Mouse (Mus musculus) stomach, embryonic 16.5 days (tissue): ENCODE data around the gene Hnrnpa2b1. TPM values are rescaled to one million over a fixed set of nuclear protein-coding genes. Genes with fewer than 3 reads are reported as not detected.
A peak's percentile ranks its signal among the peaks of the same experiment; 100 is the strongest.

Experiments used
- ATAC-seq: fragments of 200-750 bp; cut with Nextera tagmentation; 2 replicates; pipeline ENCODE4 v1.8.0; 2017; ENCODE audit warnings: moderate number of reproducible peaks, moderate TSS enrichment; ENCODE audit not compliant: insufficient read depth, low FRiP score
- H3K27ac ChIP-seq: fragments of 300-500 bp; sonication (generic); 2 replicates; pipeline ENCODE4 v1.5.1; 2014; ENCODE audit warnings: low read length
- H3K27me3 ChIP-seq: fragments of 300-500 bp; sonication (generic); 2 replicates; pipeline ENCODE4 v1.6.1; 2014; ENCODE audit warnings: low read length, control low read depth, mixed read lengths; ENCODE audit not compliant: control insufficient read depth, insufficient read depth
- H3K36me3 ChIP-seq: fragments of 300-500 bp; sonication (generic); 2 replicates; pipeline ENCODE4 v1.6.1; 2014; ENCODE audit warnings: low read length; ENCODE audit not compliant: control insufficient read depth, insufficient read depth
- H3K4me1 ChIP-seq: fragments of 300-500 bp; sonication (generic); 2 replicates; pipeline ENCODE4 v1.6.1; 2014; ENCODE audit warnings: low read length, control low read depth, mixed read lengths; ENCODE audit not compliant: control insufficient read depth, insufficient read depth
- H3K4me2 ChIP-seq: fragments of 300-500 bp; sonication (generic); 2 replicates; pipeline ENCODE4 v1.6.1; 2014; ENCODE audit warnings: low read depth, low read length, mixed read lengths
- H3K4me3 ChIP-seq: fragments of 300-500 bp; sonication (generic); replicated peaks from 2 replicates; pipeline ENCODE4 v1.5.1; 2014; ENCODE audit warnings: mild to moderate bottlenecking, low read length
- H3K9ac ChIP-seq: fragments of 300-500 bp; sonication (generic); 2 replicates; pipeline ENCODE4 v1.6.1; 2014; ENCODE audit warnings: low read length
- H3K9me3 ChIP-seq: fragments of 300-500 bp; sonication (generic); replicated peaks from 2 replicates; pipeline ENCODE4 v1.6.1; 2016; ENCODE audit warnings: low read length, control low read depth; ENCODE audit not compliant: control insufficient read depth
- WGBS: fragments of 180-500 bp; shearing (Covaris S2); extraction: QIAGEN DNeasy Blood & Tissue Kit; methylation state at CpG from one replicate; pipeline ENCODE4 v1.1.7; 2014; 5-methylcytosine and 5-hydroxymethylcytosine counted together
- polyA plus RNA-seq: library from polyadenylated mRNA; unstranded; fragments of >200 nt; fragmentation: Nextera tagmentation; extraction: Ambion mirVana; gene quantifications from 2 replicates; pipeline ENCODE4 v1.2.1, GENCODE M21; 2015

Hnrnpa2b1 gene
- polyA plus RNA-seq, 1 experiment from 2014 or later = 1,504 TPM

- WGBS = 30% methylated on average over 4 of the region's 4 CpGs
- peak overlapping the region; percentile 98 for H3K4me3 ChIP-seq
These were observed 2.5 kb upstream of the Hnrnpa2b1 start for GRCm38 (mm10) chr6:51472213-51472612.

DNA sequence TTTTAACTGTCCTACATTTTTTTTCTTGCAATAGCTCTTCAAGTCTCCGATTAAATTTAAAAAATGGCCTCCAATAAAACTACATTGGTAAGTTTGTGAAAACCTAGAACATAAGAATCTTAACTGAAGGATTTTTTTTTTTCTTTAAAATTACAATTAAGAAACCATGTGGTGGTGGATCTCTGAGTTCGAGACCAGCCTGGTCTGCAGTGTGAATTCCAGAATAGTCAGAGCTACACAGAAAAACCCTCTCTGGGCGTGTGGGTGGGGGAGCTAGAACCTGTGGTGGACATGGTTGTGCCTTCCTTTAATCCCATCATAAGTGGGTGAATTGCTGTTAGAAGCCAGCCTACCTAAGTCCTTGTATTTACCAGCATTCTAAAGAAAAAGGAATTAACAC, 2.1 kb upstream of the Hnrnpa2b1 start:
- Histone ChIP-seq H3K27ac (no peak overlapping the region), H3K27me3 (no peaks in the 10 kb centered on the region), H3K9ac (peak overlapping the region; percentile 66), H3K9me3 (no peaks in the 10 kb centered on the region), H3K4me1 (peaks cover 15% of the 10 kb centered on the region), H3K4me3 (peak overlapping the region; percentile 98), H3K36me3 (peaks cover 18% of the 10 kb centered on the region; the same call in 1 of the 2 replicates), H3K4me2 (peak overlapping the region; percentile 69)
- 9% methylated on average over 3 of the region's 3 CpGs for WGBS
- no peak for ATAC-seq

More at GRCm38 (mm10) chr6:51472213-51472612, 2.5 kb upstream of the Hnrnpa2b1 start:
- Histone ChIP-seq H3K9ac (peak overlapping the region; percentile 66), H3K36me3 (peaks cover 18% of the 10 kb centered on the region; the same call in 1 of the 2 replicates), H3K27ac (no peak overlapping the region), H3K9me3 (no peaks in the 10 kb centered on the region), H3K4me2 (peak overlapping the region; percentile 69), H3K27me3 (no peaks in the 10 kb centered on the region), H3K4me1 (peaks cover 12% of the 10 kb centered on the region; the same call in 1 of the 2 replicates)
- no peak for ATAC-seq

DNA sequence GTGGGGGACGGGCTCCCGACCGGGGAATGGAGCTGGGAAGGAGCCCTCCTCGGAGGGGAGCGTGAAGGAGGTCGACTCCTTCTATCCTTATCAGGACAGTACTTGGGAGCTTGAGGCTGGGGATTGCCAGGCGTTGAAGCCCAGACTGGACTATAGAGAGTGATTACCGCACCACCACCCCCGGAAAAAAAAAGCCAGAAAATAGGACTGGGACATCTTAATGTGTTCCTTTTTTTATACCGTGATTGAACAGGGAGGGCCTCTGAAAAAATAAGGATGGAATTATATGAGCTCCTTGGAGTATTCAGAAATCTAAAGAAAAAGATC, 1.4 kb upstream of the Hnrnpa2b1 start:
- Histone ChIP-seq H3K4me2 (peak overlapping the region; percentile 48; the same call in 1 of the 2 replicates), H3K4me3 (peak overlapping the region; percentile 98), H3K36me3 (peaks cover 14% of the 10 kb centered on the region; the same call in 1 of the 2 replicates), H3K27me3 (no peaks in the 10 kb centered on the region), H3K4me1 (peaks cover 17% of the 10 kb centered on the region), H3K9ac (peak overlapping the region; percentile 88), H3K27ac (peak overlapping the region; percentile 100), H3K9me3 (no peaks in the 10 kb centered on the region)
- no peak for ATAC-seq
- 0% methylated on average over 10 of the region's 10 CpGs for WGBS

DNA sequence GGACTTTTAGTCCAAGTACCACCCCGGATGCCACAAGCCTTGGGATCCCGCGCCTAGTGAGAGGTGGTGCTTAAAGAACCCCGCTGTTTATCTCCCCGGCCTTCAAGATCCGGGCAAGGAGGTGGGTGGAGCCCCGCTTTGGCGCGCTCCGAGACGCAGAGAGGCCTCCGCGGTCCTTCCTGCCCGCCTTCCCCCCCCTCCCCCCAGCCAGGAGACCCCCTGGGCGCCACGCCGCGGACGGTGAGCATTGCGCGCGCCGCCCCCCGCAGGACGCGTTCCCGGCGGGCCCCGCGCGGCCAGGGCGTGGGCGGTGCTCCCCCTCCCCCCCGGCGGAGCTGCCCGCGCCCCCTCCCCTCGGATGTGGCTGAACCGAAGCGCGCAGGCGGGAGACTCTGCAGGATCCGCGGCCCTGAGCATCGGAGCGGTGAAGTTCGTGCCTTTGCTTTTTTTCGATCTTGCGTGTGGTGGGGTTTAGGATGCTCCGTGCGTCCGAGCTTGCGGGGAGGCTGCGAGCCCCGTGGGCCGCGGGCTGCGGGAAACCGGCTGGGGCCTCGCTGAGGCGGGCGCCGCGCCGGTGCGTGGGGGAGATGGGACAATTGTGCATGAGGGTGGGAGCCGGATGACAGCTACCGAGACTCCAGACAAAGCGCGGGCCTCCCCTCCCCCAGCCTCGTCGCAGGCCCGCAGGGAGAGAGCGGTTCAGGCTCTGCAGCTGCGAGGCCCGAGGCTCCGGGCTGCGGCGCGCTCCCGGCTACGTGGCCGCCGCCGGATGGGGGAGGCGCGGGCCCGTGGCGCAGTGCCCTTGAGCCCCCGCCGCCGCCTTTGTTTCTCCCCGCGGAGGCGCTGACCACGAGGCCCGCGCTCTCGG, 851 bp upstream of the Hnrnpa2b1 start, which contains the start of gene Cbx3:
Gene Cbx3, plus strand, starts transcription at position 50 of the 868 bp plus-strand sequence.
- peaks cover 15% of the 10 kb centered on the region; the same call in 1 of the 2 replicates for H3K36me3 ChIP-seq

DNA sequence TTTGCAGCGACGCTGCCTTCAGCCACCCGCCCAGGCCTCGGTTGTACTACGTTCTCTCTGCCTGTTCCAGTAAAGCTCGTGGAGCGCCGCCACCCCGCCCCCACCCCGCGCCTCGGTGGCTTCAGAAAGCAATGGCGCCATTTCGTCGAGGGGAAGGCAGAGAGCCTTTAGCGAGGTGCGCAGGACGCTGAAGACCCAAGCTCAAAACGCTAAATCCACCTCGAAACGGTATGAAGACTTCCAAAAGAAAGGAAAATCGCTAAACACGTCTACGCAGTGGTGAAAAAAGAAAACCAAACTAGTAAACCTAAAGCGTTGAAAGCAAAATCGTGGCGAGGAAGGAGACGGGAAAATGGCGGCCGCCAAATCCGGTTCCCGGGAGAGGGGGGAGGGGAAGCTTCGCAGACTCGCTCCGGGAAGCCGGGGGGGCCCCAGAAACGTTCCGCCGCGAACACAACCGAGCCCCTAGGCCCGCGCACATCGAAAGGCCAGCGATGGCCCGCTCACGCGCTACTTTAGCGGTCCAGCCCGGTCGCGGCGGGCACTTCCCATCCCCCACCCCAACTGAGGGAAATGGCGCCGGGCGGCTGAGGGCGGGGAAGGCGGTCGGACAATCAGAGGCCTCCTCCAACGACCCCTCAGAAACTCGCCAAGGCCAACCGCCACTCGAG, 668 bp downstream of the Hnrnpa2b1 start:
- WGBS = under 1% methylated on average over 63 of the region's 63 CpGs
- Histone ChIP-seq H3K36me3 (peaks cover 11% of the 10 kb centered on the region), H3K4me1 (peaks cover 27% of the 10 kb centered on the region), H3K4me2 (peak overlapping the region; percentile 47; the same call in 1 of the 2 replicates), H3K9ac (peak overlapping the region; percentile 99), H3K4me3 (peak overlapping the region; percentile 98), H3K9me3 (no peaks in the 10 kb centered on the region), H3K27me3 (no peaks in the 10 kb centered on the region), H3K27ac (peak overlapping the region; percentile 100)
- 0 out of 2 replicates have a peak, but pooled peaks have one; percentile 3 for ATAC-seq

More for the DNA sequence above, 851 bp upstream of the Hnrnpa2b1 start, which contains the start of gene Cbx3:
- Histone ChIP-seq H3K9ac (peak within 1 kb of the TSS; percentile 99), H3K4me3 (peak within 1 kb of the TSS; percentile 98), H3K27me3 (no peaks in the 10 kb centered on the region), H3K9me3 (no peaks in the 10 kb centered on the region), H3K27ac (peak within 1 kb of the TSS; percentile 100), H3K4me1 (peaks cover 23% of the 10 kb centered on the region), H3K4me2 (peak within 1 kb of the TSS; percentile 48)
- ATAC-seq = peak; percentile 87
- under 1% methylated on average over 64 of the region's 99 CpGs for WGBS

GRCm38 (mm10) chr6:51467649-51468048, 2.0 kb downstream of the Hnrnpa2b1 start:
- Histone ChIP-seq H3K27ac (no peak overlapping the region), H3K9ac (no peak overlapping the region), H3K4me3 (peak overlapping the region; percentile 54), H3K36me3 (peaks cover 18% of the 10 kb centered on the region), H3K4me2 (peak overlapping the region; percentile 57), H3K9me3 (no peaks in the 10 kb centered on the region), H3K27me3 (no peaks in the 10 kb centered on the region), H3K4me1 (peaks cover 25% of the 10 kb centered on the region)
- WGBS = under 1% methylated on average over 2 of the region's 2 CpGs
- no peak for ATAC-seq

DNA sequence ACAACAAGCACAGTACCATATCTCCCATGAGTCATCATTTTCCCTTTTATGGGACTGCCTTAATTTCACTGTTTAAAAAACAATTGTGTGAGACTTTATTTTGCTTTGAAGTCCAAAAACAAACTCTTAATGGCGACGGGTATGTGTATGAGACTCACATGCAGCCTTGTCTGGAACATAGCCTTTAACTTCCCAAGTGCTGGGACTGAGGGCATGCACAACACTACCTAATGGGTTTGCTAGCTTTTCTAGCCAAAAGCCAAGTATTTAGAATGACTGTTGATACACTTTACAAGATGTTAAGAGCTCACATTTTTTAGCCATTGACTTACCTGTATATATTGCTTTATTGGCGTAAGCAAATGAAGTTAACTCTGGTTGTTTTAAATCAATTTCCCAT, 9.3 kb downstream of the Hnrnpa2b1 start:
- Histone ChIP-seq H3K9me3 (no peaks in the 10 kb centered on the region), H3K36me3 (peaks cover 25% of the 10 kb centered on the region), H3K27me3 (no peaks in the 10 kb centered on the region), H3K4me3 (no peak overlapping the region), H3K4me2 (no peak overlapping the region), H3K4me1 (peaks cover 6% of the 10 kb centered on the region; the same call in 1 of the 2 replicates), H3K9ac (no peak overlapping the region), H3K27ac (no peak overlapping the region)
- 80% methylated on average over 3 of the region's 3 CpGs for WGBS
- no peak for ATAC-seq

DNA sequence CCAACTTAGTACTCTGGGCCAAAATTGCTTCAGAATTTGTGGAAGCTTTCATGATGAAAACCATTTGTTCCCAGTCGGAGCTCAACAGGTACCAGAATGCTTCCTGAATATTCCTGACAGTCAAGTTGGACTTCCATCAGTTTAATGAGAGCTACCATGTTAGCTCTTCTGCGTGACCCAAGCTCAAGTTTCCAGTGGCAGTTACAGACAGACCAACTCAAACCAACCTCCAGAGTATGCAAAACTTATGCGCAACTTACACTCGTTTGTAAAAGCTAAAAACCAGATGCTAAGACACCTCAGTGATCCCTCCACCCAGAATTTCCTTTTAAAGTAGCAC, 9.7 kb downstream of the Hnrnpa2b1 start:
- ATAC-seq = no peak
- Histone ChIP-seq H3K9me3 (no peaks in the 10 kb centered on the region), H3K27me3 (no peaks in the 10 kb centered on the region), H3K4me2 (no peak overlapping the region), H3K9ac (no peak overlapping the region), H3K4me3 (no peak overlapping the region), H3K4me1 (peaks cover 6% of the 10 kb centered on the region; the same call in 1 of the 2 replicates), H3K36me3 (peaks cover 25% of the 10 kb centered on the region), H3K27ac (no peak overlapping the region)
- WGBS = 72% methylated on average over 4 of the region's 4 CpGs
